Mouse (Mus musculus) spleen, adult 2 months (tissue): Measurements from ENCODE around the gene Cd300e.

Experiments
- CTCF ChIP-seq: fragments of 200-500 bp; IDR thresholded peaks from 2 replicates; pipeline ENCODE4 v1.5.1; 2011; ENCODE audit warnings: mild to moderate bottlenecking, inconsistent platforms; ENCODE audit not compliant: insufficient read depth, insufficient read length, insufficient replicate concordance; ENCODE audit errors: extremely low read depth
- POLR2A ChIP-seq: fragments of 200-500 bp; IDR thresholded peaks from 2 replicates; pipeline ENCODE4 v1.6.1; 2011; ENCODE audit warnings: low read depth, low read length, inconsistent platforms

DNA sequence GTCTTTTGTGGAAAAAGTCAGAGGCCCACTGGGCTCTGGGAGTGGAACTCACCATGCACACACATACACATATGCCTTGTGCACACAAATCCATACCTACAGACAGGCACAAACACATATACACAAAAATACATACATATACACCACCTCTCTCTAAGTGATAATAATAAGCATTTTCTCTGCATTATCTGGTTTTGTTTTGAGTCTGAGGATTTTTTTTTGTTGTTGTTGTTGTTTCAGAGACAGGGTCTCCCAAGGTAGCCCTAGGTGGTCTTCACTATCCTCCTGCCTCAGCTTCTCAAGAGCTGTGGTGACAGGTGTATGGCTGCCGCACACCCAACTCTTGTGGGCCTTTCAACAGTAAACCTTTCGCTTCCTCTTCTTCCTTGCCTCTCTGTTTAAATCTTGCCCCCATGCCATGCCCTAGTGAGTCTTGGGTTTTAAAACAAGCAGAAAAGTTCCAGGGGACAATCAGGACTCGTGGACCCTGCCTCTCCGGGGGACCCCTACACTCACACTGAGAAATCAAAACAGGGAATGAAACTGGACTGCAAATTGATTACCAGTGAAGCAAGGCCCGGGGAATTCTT lies 38.1 kb upstream of the Cd300e start:
- TF ChIP-seq CTCF (no peak), POLR2A (no peak)
